Mouse (Mus musculus): ENCODE measurements around the gene Shc2.

- TF ChIP-seq CTCF (IDR thresholded peaks at IDR 0.05; ENCODE audit: insufficient read depth, low read depth, low read length) (no peak), POLR2A (IDR thresholded peaks at IDR 0.05; ENCODE audit: insufficient read depth, low read depth, low read length) (no peak)
Measured at GRCm38 (mm10) chr10:79658829-79659228, 21.1 kb upstream of the Shc2 start.
